Mouse (Mus musculus): ENCODE measurements around the gene Hnrnpab.
"Not testable (repeated sequence)": the region's sequence is repeated elsewhere in the genome, so short reads cannot be mapped to it uniquely, and the experiment has no call there.

DNA sequence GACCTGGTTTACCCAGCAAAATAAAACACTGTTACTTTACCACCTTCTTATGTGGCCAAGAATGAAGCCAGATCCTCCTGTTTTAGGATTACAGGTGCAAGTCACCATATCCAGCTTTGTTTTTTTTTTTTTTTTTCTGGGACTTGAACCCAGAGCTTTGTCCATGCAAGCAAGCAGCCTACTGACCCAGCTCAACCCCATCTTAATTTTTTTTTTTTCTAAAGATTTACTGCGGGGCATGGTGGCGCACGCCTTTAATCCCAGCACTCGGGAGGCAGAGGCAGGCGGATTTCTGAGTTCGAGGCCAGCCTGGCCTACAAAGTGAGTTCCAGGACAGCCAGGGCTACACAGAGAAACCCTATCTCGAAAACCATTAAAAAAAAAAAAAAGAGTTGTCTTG is 9.5 kb upstream of the Hnrnpab start:
- TF ChIP-seq CTCF (IDR thresholded peaks at IDR 0.05; ENCODE audit: borderline replicate concordance, insufficient read depth, low read depth, low read length); POLR2A (IDR thresholded peaks at IDR 0.05; ENCODE audit: borderline replicate concordance, insufficient read depth, low read length): not testable (repeated sequence)

Data from cerebellum, adult 2 months (tissue).